Mouse (Mus musculus): Measurements from ENCODE around the gene Decr2. TPM values are rescaled to one million over a fixed set of nuclear protein-coding genes. Genes with fewer than 3 reads are reported as not detected.
"Not testable (repeated sequence)": the region's sequence is repeated elsewhere in the genome, so short reads cannot be mapped to it uniquely, and the experiment has no call there.

Gene Decr2
- total RNA-seq, 1 experiment from 2014 or later, result 22.6 TPM

DNA sequence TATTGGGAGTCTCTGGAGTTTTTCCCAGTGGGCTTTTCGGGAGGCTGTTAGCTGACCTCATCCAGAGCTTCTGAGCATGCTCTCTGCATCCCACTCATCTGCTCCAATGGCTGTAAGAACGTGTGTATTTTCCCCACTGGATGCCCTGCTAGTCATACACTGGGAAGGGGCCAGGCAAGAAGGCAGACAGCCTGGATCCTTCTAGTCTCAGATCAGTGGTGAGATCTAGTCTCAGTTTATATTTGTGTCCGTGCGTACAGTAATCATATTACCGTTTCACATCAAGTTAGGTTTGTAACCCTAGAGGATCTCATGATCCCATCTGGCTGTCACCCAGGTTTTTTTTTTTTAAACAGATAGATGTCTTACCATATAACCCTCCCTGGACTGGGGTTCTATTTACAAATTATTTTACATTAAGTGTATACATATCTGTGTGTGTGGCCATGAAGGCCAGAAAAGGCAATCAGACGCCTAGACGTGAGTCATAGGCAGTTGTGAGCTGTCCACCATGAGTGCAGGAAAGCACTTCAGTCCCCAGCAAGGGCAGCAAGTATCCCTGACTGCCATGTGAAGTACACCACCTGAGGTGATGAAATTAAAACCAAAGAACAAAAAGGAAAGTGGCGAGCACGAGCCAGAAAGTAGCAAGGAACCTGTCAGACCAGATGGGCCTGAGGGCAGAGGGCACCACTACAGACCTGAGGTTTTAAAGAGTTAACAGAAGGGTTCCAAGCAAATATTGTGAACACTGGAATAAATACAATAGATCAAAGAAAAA is 32.2 kb downstream of the Decr2 start:
- DNase-seq, result no peak

DNA sequence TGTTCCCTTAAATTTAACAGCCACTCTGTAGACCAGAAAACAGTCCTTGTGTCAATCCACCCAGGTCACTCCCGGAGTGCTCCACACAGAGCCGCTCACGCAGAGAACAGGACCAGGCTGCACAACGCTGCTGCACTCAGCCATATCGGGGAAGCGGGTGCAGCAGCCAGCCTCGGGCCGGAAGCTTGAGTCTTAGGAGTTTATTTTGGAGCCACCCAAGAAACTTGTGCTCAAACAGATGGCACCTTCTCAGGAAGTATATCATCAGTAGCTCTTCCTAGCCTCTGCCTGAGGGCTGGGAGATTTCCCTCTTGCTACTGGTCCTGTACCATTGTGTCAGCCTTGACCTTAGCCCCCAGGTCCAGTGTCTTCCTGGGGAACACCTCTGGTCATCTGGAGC is 32.9 kb downstream of the Decr2 start:
- no peak for DNase-seq

DNA sequence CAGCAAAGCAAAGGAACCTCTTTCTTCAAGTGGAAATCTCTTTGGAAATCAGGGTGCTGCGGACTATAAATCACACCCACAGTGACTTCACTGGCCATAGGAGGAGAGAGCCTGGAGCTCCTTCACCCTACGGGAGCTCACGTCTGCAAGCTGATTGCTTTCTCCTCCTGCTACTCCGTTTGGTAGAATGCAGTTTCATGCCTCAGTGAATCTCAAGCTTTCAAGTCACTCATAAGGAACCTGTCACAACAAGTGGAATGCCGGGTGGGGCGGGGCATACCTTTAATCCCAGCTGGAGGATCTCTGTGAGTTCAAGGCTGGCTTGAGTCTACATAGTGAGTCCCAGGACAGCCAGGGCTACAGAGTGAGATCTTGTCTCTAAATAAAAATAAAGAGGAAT is 35.0 kb downstream of the Decr2 start:
- no peak for DNase-seq

DNA sequence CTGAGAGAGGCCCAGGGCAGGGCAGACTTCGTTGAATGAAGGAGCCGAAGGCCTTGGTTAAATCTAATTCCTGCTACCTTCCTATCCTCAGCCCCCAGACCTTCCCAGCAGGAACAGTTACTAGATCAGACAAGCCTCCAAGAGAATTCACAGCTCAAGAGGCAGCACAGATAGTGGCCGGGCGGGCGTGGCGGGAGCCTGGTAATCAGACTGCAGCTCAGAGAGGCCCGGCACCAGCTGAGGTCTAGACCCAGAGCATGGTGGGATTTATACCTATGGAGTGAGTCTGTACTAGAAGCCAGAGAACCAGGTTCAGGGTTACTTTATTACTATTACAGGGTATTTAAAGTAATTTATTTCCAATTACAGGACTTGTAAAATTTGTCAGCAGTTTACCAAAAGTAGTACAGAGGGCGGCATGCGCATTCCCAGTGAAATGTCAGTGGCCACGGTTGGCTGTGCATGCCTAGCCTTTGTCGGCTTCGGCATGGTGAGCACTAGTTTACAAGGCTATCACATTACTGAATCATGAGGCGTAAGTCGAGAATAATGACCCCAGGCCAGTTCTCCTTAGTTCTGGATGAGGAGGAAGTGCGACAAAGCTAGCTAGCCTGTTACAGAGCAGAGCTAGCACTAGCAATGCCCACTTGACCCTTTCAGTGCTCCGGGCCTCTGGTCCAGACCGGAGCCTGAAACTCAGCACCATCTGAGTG is 35.8 kb downstream of the Decr2 start:
- no peak for DNase-seq

DNA sequence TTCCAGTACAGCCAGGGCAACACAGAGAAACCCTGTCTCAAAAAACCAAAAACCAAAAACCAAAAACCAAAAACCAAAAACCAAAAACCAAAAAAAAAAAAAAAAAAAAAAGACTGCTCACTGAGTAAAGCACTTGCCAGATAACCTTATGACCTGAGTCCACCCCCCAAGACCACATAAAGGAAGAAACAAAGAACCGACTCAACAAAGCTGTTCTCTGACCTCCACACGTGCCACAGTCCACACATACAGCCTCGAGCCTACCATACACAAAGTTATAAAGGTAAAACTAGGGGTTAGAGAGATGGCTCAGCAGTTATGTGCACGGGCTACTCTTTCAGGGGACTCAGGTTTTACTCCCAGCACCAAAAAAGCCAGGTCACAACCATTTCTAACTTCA is 37.4 kb downstream of the Decr2 start:
- DNase-seq, result no peak

DNA sequence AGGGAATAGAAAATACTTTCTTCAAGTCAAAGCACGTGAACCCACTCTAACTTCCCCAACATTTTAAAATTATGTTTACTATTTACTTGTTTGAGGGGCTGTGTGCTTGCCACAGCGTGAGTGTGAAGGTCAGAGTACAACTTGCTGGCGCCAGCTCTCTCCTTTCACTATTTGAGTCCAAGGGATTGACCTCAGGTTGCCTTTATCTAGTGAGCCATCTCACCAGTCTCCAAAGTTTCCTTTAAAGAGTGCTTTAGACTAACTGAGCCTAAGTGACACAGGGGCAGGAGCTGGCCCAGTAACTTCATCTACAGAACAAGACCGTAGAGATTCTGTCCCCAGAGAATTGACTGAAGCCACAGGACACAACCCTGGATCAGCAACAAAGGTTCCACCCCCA is 38.1 kb downstream of the Decr2 start:
- no peak for DNase-seq

DNA sequence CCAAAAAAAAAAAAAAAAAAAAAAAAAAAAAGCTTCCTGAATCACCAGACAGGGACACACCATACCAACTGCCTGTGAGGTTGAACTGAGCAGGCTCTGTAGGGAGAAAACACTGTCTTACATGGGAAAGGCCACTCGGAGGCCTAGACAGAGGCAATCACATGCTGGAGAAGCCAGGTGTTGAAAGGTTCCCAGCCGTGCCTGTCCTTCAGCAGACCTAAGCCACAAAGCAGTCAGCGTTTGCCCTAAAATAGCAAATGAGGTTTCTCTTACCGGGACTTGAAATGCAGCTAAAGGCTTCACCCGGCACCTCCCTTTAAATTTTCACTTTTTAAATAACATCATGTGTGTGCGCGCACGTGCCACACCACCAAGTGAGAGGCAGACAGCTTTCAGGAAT is 42.0 kb downstream of the Decr2 start:
- no peak for DNase-seq

DNA sequence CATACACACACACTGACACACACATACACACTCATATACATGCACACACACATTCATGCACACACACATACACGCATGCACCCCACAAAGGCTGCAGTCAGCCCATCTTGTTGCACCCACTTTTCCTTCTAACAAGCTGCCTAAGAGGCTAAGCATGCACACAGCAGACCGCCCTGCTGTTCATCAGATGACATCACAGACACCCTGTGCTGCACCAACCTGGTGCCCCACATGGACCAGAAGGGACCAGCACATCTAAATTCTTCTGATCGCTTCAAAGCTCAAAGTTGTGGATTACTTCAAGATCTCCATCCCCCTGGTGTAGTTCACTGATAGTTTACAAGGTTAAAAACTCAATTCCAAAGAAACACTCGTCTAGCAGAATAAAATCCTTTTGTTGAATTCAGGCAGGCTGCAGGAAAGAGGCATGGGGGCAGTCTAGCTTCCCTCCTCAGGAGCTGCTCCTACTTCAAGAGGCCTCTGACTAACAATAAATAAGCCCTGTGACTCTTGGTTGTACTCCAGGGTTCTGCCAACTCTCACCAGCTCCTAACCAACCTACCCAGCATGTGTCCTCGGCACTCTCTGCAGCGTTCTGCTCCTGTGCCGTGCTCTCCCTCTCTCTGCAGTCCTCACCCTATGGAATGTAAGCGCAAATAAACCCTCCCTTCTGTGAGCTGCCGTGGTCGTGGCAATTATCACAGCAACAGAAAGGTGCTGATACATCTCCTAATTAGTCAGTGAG is 43.7 kb downstream of the Decr2 start:
- DNase-seq, result no peak

DNA sequence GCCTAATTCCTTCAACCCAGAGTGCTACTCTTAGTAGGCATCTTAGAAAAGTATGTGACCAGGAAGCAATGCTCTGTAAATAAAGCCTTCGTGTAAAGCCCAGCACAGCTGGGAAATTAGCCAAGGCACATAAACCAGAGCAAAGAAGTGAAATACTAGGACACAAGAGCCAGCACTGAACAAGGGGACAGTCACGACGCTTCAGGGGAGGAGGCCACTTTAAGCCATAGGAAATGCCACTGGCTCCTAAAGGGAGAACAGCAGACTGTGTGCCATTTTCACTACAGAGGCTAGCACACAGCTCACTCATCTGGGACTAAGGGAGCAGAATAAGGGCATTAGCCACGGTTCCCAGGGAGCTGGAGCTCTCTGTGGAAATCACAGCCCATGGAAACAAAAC is 44.9 kb downstream of the Decr2 start:
- no peak for DNase-seq

DNA sequence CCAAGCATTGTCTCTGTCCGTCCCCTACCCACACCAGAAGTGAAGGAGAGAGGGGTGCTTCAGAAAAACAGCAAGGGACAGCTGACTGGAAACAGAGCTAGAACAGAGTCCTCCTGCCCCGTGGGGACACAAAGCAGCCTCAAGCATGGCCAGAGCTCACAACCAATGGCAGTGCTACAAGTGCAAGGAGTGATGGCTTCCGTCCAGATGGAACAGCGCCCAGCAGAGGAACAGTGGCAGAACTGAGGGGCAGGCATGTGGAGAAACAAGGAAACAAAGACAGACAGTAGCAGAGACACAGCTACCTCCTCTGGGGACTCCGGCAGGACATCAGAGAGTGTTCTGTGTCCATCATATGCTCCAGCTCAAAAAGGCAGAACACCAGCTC is 46.9 kb downstream of the Decr2 start:
- peak; percentile 73 for DNase-seq

DNA sequence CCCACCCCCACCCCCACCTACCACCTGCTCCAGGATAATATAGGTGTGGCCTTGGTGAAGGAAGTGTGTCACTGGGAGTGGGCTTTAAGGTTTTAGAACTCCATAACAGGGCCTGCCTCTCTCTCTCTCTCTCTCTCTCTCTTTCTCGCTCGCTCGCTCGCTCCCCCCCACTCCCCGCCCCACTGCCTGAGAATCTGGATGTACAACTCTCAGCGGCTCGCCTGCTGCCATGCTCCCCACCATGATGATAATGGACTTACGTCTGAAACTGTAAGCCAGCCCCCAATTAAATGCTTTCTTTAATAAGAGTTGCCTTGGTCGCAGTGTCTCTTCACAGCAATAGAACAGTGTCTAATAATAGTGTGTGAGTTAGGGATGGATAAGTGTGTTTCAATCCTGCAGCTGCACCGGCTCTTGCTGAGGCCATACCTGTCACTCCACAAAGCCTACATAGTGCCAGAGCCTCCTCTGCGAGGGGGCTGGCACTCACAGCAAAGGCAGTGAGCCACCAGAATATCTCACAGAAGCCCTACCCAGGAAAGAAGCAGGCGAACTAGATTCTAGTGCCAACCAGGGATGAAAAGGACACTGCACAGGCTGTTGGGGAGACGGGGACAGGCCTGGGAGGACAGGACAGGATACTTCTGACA is 47.4 kb downstream of the Decr2 start:
- no peak for DNase-seq

DNA sequence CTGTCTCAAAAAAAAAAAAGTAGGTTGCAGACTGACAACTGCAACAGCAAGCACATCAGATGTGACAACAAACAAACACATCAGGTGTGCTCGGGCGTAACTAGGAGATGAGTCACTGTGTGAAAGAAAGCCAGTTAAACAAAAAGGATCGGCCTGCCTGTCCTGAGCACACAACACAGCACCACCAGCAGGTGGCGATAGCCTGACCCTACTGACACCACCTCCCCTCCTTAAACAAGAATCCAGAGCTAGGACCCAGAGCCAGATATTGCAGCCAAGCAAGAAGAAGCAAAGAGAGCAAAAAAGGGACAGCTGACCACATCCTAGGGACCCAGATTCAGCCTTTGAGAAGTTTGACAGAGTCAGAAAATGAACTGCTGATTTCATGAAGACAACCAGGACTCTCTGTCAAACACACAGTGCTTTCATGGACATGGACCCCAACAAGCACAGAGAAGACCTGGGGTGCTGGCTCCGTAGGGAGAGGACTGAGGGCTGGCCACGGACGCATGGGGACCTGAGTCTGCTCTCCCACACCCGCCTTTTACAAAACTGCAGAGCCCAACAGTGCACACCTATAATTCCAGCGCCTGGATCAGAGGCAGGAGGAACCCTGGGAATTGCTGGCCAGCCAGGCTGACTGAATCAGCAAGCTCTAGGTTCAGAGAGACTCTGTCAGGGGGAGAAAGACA is 48.9 kb downstream of the Decr2 start:
- DNase-seq, result peak; percentile 48

DNA sequence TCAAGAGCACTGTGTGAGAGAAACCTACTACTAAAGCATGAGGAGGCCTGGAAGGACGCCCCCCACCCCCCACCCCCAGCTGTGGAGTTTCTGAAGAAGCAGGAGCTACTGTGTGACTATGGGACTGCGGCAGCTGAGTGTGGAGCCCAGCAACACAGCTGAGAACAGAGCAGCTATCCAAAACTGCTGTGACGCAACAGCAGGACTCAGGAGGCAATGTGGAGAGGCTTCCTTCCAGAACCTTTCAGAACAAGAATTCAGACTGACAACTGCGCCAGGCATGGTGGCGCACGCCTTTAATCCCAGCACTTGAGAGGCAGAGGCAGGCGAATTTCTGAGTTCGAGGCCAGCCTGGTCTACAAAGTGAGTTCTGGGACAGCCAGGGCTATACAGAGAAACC is 49.4 kb downstream of the Decr2 start:
- not testable (repeated sequence) for DNase-seq

DNA sequence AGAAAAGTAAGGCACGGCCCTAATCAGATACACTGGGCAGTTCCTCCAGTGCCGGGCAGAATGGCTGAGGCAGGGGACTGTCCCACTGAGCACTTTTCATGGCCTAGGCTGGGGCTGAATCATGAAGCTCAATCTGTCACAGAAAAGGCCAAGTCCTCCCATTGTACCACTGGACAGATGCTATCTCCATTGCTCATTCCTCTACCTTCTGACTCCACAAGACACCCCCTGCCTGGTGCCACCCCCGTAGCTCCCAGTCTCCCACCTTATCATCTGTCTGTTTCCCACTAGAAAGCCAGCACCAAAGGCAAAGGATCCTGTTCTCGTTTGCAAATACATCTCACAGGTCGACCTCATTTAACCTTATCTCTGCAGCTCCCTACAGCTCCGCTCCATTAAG is 58.1 kb downstream of the Decr2 start:
- no peak for DNase-seq

DNA sequence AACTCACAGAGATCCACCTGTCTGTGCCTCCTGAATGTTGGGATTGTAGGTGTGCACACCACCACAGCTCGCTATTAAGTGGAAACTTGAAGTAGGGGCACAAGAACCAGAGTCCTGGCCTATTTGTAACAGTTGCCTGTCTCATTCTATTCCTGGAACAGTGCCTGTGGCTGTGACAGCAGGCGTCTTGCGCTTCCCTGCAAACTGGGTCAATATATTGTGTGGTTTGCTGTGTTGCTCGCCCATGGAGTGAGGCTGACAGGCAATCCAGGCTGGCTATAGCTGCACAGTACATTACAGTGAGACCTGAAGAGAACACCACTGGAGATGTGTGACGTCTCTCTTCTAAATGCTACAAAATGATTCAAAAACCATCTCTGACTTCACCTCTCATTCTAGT is 58.6 kb downstream of the Decr2 start:
- no peak for DNase-seq

Other genes starting within 250 kb of the Decr2 start
- gene Gm20683, start 248.6 kb downstream of the Decr2 start, total RNA-seq (2021), result 12.8 and 26.6 TPM in 2 replicates
- gene Rhot2, start 245.5 kb downstream of the Decr2 start, total RNA-seq (2021), result 124 and 130 TPM in 2 replicates
- gene Wdr90, start 228.8 kb downstream of the Decr2 start, total RNA-seq (2021), result 26.7 and 28.0 TPM in 2 replicates
- gene Mcrip2, start 221.6 kb downstream of the Decr2 start, total RNA-seq (2021), result 479 and 493 TPM in 2 replicates
- 116 and 144 TPM in 2 replicates for gene Mettl26, start 215.3 kb downstream of the Decr2 start, total RNA-seq (2021)
- 2.7 and 3.3 TPM in 2 replicates for gene Wfikkn1, start 209.5 kb downstream of the Decr2 start, total RNA-seq (2021)
- 33.0 and 36.9 TPM in 2 replicates for gene Rab40c, start 170.6 kb downstream of the Decr2 start, total RNA-seq (2021)
- gene Pigq, start 145.4 kb downstream of the Decr2 start, total RNA-seq (2021), result 110 and 113 TPM in 2 replicates
- not detected in 2 replicates for gene Nhlrc4, start 145.4 kb downstream of the Decr2 start, total RNA-seq (2021)
- not detected in 2 replicates for gene A930017K11Rik, start 137.8 kb downstream of the Decr2 start, total RNA-seq (2021)
- gene Capn15, start 104.5 kb downstream of the Decr2 start, total RNA-seq (2021), result 22.8 and 24.5 TPM in 2 replicates
- 22.7 and 25.2 TPM in 2 replicates for gene Rab11fip3, start 20.8 kb downstream of the Decr2 start, total RNA-seq (2021)
- 2.0 and 4.5 TPM in 2 replicates for gene Nme4, start 5.3 kb upstream of the Decr2 start, total RNA-seq (2021)
- gene Tmem8, start 23.0 kb upstream of the Decr2 start, total RNA-seq (2021), result 8.6 and 10.8 TPM in 2 replicates
- 80.3 and 83.4 TPM in 2 replicates for gene Mrpl28, start 33.2 kb upstream of the Decr2 start, total RNA-seq (2021)
- 40.4 and 42.6 TPM in 2 replicates for gene Axin1, start 48.4 kb upstream of the Decr2 start, total RNA-seq (2021)
- gene Pdia2, start 108.8 kb upstream of the Decr2 start, total RNA-seq (2021), result 1.6 and 2.3 TPM in 2 replicates
- gene Rgs11, start 112.6 kb upstream of the Decr2 start, total RNA-seq (2021), result 39.5 and 57.6 TPM in 2 replicates
- 7.5 and 7.7 TPM in 2 replicates for gene Arhgdig, start 117.4 kb upstream of the Decr2 start, total RNA-seq (2021)
- gene Fam234a, start 153.9 kb upstream of the Decr2 start, total RNA-seq (2021), result 97.5 and 119 TPM in 2 replicates
- gene Luc7l, start 162.6 kb upstream of the Decr2 start, total RNA-seq (2021), result 73.2 and 77.1 TPM in 2 replicates